Mouse (Mus musculus) embryonic fibroblast, embryonic 13.5 days (primary cell): Measurements from ENCODE around the gene Cpz.

Experiments used
- CTCF ChIP-seq: IDR thresholded peaks from 2 replicates; pipeline ENCODE4 v1.5.1; 2011; ENCODE audit warnings: mild to moderate bottlenecking, control low read depth, low read length, moderate library complexity, borderline replicate concordance; ENCODE audit not compliant: insufficient read depth
- POLR2A ChIP-seq: IDR thresholded peaks from 2 replicates; pipeline ENCODE4 v1.6.1; 2011; ENCODE audit warnings: low read depth, mild to moderate bottlenecking, control low read depth, low read length, moderate library complexity

- no peak for TF ChIP-seq CTCF
- no peak for TF ChIP-seq POLR2A
Measured at GRCm38 (mm10) chr5:35524381-35524780, 1.1 kb downstream of the Cpz start.
